Mouse (Mus musculus) adrenal gland, adult 2 months (tissue): ENCODE measurements around the gene P2rx7. TPM values are rescaled to one million over a fixed set of nuclear protein-coding genes. Genes with fewer than 3 reads are reported as not detected.

Experiments used
- DNase-seq: peaks from one replicate; pipeline ENCODE4 v3.0.0; 2021
- microRNA-seq, 2 experiments: library from miRNA; unstranded; fragments of <30 nt; microRNA quantifications; one replicate each; pipeline ENCODE4 v1.2.0; 2021
- polyA plus RNA-seq: library from polyadenylated mRNA; depleted of rRNA; stranded (reverse); fragments of >200 nt; gene quantifications from 2 replicates; pipeline ENCODE4 v1.2.3, GENCODE M21; 2012; rRNA removed
- total RNA-seq, 2 experiments: library from RNA; stranded (reverse); gene quantifications; 2 replicates each; pipeline ENCODE4 v1.2.3; 2021

P2rx7 gene
- total and polyA plus RNA-seq, 3 experiments = 3.0 to 3.3 (median 3.1) TPM

DNA sequence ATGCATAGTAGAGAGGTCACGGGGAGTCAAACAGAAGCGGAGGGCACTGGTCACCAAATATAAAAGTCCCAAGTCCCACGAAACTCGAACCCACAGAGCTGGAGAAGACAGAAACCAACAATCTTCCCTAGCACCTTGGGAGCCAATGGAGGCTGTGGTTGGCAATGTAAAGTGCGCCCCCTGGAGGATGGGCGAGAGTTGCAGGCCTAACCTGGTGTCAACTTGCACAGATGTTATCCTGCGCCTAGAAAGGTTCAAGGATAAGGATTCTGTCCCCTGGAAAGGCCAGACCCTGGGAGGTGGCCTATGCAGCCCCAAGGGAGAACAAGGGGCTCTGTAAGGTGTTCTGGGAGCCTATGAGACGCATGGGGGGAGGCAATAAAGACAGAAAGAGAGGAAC is 87.6 kb downstream of the P2rx7 start:
- peak; percentile 65 for DNase-seq

DNA sequence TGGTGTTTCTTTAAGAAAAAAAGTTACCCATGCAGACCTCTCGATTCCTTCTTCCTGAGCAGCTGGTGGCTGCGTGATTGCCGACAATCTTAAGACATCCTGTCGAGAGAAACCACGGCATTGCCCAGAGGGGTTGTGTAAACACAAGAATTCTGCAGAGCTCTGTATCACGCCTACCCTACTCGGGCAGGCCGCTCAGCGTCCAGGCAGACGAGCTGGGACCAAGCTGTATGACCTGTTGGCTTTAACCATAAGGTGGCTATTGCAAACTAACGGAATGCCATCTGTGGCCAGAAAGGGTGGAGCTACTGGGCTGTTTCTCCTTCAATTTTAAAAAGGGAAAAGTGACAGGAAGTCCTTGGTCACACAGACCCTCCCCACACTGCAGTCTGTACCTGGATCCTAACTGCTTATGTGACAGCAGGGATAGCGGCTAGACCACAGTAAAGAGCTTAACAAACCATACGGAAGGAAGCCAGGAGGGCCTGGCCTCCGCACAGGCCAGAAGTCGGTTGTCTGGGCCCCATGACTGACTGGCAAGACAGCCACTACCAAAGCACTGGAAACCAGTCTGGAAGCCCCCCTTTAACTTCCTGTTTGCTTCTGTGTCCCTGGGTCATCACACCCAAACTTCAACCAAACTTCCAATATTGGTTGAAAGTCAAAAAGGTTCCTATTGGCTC is 88.4 kb downstream of the P2rx7 start:
- DNase-seq = peak; percentile 23

DNA sequence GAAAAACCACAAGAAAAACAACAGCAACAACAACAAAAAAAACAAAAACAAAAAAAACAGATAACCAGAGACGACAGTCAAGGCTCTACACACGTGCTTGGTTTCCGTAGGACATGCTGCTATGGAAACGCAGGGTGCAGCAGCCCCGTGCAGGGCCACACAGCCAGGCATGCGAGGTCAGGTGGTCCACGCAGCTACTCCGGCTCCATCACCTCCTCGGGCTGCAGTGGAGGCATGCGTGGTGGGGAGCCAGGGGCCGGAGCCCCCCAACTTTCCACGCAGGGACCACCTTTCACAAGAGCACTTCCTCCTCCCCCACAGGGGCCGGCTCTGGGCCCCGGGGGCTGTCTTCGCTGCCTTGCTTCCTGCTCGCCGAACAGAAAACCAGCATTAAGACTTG is 90.2 kb downstream of the P2rx7 start:
- DNase-seq = no peak

DNA sequence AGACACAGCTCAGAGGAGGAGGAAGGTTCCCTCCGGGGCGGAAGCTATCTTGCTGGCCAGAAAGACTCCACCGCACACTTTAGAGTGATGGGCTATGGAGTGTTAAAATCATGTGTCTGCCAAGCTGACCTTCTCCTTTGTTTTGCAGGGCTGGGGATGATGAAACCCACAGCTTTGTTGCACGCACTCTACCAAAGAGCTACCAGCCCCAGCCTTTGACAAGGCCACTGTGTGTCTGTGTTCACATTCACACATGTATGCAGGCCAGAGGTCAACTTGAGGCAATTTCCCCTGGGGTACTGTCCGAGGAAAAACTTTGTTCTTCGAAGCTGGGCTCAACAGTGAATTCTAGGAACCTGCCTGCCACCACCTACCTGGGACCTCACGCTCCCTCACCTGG is 92.1 kb downstream of the P2rx7 start:
- no peak for DNase-seq

DNA sequence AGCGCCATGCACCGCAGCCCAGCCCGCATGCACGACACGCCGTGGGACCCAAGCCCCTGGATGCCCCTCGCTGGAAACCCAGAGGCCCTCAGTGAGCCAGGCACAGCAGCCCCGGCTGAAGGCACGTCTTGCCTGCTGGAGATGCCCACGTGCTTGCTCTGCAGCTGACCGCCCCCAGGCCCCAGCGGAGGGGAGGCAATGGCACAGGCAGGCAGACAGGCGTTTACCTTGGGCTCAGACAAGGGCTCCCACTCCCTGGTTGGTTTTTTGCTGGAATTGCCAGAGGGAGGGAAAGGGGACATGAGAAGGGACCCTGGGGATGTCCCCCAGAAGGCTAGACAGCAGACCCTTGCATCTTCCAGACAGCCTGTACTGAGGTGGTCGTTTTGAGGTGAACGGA is 93.0 kb downstream of the P2rx7 start:
- DNase-seq = no peak

Small RNA genes within 50 kb of the gene (microRNA-seq; reads per million reads assigned to microRNA genes)
- gene Mir8115 = 0 to 0.22 reads per million in 2 experiments

Other genes with a start within 250 kb of the P2rx7 start
- 10 to 100 TPM; 42.0 to 46.8 TPM for gene Anapc7, start 222.2 kb upstream of the P2rx7 start, total RNA-seq
- 41.5 and 42.8 TPM in 2 replicates for gene Anapc7, start 222.2 kb upstream of the P2rx7 start, polyA plus RNA-seq
- gene Atp2a2, start 141.7 kb upstream of the P2rx7 start, total RNA-seq = 100 to 1,000 TPM; 159 to 186 TPM
- gene Atp2a2, start 141.7 kb upstream of the P2rx7 start, polyA plus RNA-seq = 50.5 and 66.8 TPM in 2 replicates
- 10 to 100 TPM in 1 of 2 experiments, 1 to 10 TPM in 1; 6.5 to 15.7 TPM for gene Ift81, start 29.4 kb upstream of the P2rx7 start, total RNA-seq
- gene Ift81, start 29.4 kb upstream of the P2rx7 start, polyA plus RNA-seq = 1.4 and 2.2 TPM in 2 replicates
- gene P2rx4, start 63.6 kb downstream of the P2rx7 start, total RNA-seq = 10 to 100 TPM; 35.2 to 46.2 TPM
- 30.3 and 42.5 TPM in 2 replicates for gene P2rx4, start 63.6 kb downstream of the P2rx7 start, polyA plus RNA-seq
- gene Camkk2, start 135.5 kb downstream of the P2rx7 start, total RNA-seq = 10 to 100 TPM; 34.2 to 42.3 TPM
- 53.4 and 55.5 TPM in 2 replicates for gene Camkk2, start 135.5 kb downstream of the P2rx7 start, polyA plus RNA-seq
- 100 to 1,000 TPM; 152 to 154 TPM for gene Anapc5, start 177.4 kb downstream of the P2rx7 start, total RNA-seq
- 124 and 148 TPM in 2 replicates for gene Anapc5, start 177.4 kb downstream of the P2rx7 start, polyA plus RNA-seq
- 10 to 100 TPM; 17.9 to 33.8 TPM for gene Rnf34, start 206.1 kb downstream of the P2rx7 start, total RNA-seq
- gene Rnf34, start 206.1 kb downstream of the P2rx7 start, polyA plus RNA-seq = 3.7 and 4.4 TPM in 2 replicates